In genomic region chr3:115815571-115816156, GRCm38 (mm10) we compare ENCODE assay signal across 8 mouse cellular contexts.
DNase-seq lines count a peak whose midpoint lies in the region; ATAC-seq lines count a peak whose summit lies in the region.

No protein-coding gene starts in this region.

- H3K9me3 ChIP-seq in embryonic facial prominence, embryonic 15.5 days (replicated peaks): no peaks in the 10 kb centered on the region
- H3K9me3 ChIP-seq in stomach, embryonic 16.5 days (replicated peaks; ENCODE audit: control insufficient read depth, low read length): no peaks in the 10 kb centered on the region

- H3K4me1 ChIP-seq in embryonic facial prominence, embryonic 15.5 days: peaks cover 9% of the 10 kb centered on the region; the same call in 1 of the 2 replicates
- H3K4me1 ChIP-seq in stomach, embryonic 16.5 days (ENCODE audit: control insufficient read depth, insufficient read depth, low read length): 0 out of 2 replicates have a peak, but pooled peaks cover 3% of the 10 kb centered on the region

- peak overlapping the region; percentile 45 for H3K27ac ChIP-seq in embryonic facial prominence, embryonic 15.5 days (replicated peaks)
- 0 out of 2 replicates have a peak overlapping the region, but pooled peaks have one; percentile 53 for H3K27ac ChIP-seq in stomach, embryonic 16.5 days (ENCODE audit: low read length)

- WGBS in embryonic facial prominence, embryonic 15.5 days: 44% methylated on average over 12 of the region's 12 CpGs
- WGBS in stomach, embryonic 16.5 days: 42% methylated on average over 12 of the region's 12 CpGs

- no peaks in the 10 kb centered on the region for H3K27me3 ChIP-seq in embryonic facial prominence, embryonic 15.5 days
- H3K27me3 ChIP-seq in stomach, embryonic 16.5 days (ENCODE audit: control insufficient read depth, insufficient read depth, low read length): no peaks in the 10 kb centered on the region

- no peak overlapping the region for H3K4me3 ChIP-seq in embryonic facial prominence, embryonic 15.5 days (replicated peaks)
- H3K4me3 ChIP-seq in stomach, embryonic 16.5 days (replicated peaks; ENCODE audit: low read length): no peak overlapping the region

- no peak for ATAC-seq in embryonic facial prominence, embryonic 15.5 days (ENCODE audit: insufficient number of reproducible peaks, low FRiP score, low TSS enrichment, low read depth)
- ATAC-seq in stomach, embryonic 16.5 days (ENCODE audit: insufficient read depth, low FRiP score): 0 out of 2 replicates have a peak, but pooled peaks have one; percentile 47

- no peak overlapping the region for H3K9ac ChIP-seq in embryonic facial prominence, embryonic 15.5 days
- no peak overlapping the region for H3K9ac ChIP-seq in stomach, embryonic 16.5 days (ENCODE audit: low read length)

- no peaks in the 10 kb centered on the region for H3K36me3 ChIP-seq in embryonic facial prominence, embryonic 15.5 days
- no peaks in the 10 kb centered on the region for H3K36me3 ChIP-seq in stomach, embryonic 16.5 days (ENCODE audit: control insufficient read depth, insufficient read depth, low read length)

- no peak overlapping the region for H3K4me2 ChIP-seq in embryonic facial prominence, embryonic 15.5 days (replicated peaks)
- H3K4me2 ChIP-seq in stomach, embryonic 16.5 days (ENCODE audit: low read depth, low read length): 0 out of 2 replicates have a peak overlapping the region, but pooled peaks have one; percentile 11

- DNase-seq in NIH3T3 (ENCODE audit: low read depth): peak; percentile 55
- peak; percentile 52 for DNase-seq in kidney, adult 11 months
- peak; percentile 52 to 73 for DNase-seq in lung, adult 18-20 months
- no peak for DNase-seq in left cerebral cortex, adult 8-10 months (ENCODE audit: low spot score in 2 of 2)
- no peak for DNase-seq in layer of hippocampus, postnatal 25 days (ENCODE audit: extremely low spot score in 1 of 2, low spot score in 1 of 2)
- DNase-seq in cerebellum, adult 9-10 months: no peak

Comparison
In these comparisons a context has a peak if more than half of its experiments do, and no peak if none do; other contexts are left out.
1. DNase-seq: peak in NIH3T3 (single experiment), kidney, adult 11 months (single experiment) and lung, adult 18-20 months (2 of 2); none in left cerebral cortex, adult 8-10 months (0 of 2), layer of hippocampus, postnatal 25 days (0 of 2) and cerebellum, adult 9-10 months (single experiment).